Mouse (Mus musculus): ENCODE results near the gene Adora2a. TPM values are rescaled to one million over a fixed set of nuclear protein-coding genes. Genes with fewer than 3 reads are reported as not detected.

Gene Adora2a
- polyA plus RNA-seq, 1 experiment from 2014 or later = 11.7 TPM

- no peak overlapping the region for H3K9ac ChIP-seq (replicated peaks; ENCODE audit: low read depth, low read length)
- no peaks in the 10 kb centered on the region for H3K9me3 ChIP-seq (ENCODE audit: control insufficient read depth, low read length)
- 85% methylated on average over 10 of the region's 10 CpGs for WGBS
- H3K27me3 ChIP-seq (replicated peaks; ENCODE audit: control insufficient read depth, insufficient read depth, low read length) = no peaks in the 10 kb centered on the region
- no peak overlapping the region for H3K4me2 ChIP-seq (ENCODE audit: low read length)
- no peak overlapping the region for H3K27ac ChIP-seq (ENCODE audit: low read length)
- 0 out of 2 replicates have a peak, but pooled peaks cover 2% of the 10 kb centered on the region for H3K4me1 ChIP-seq (replicated peaks; ENCODE audit: control insufficient read depth, insufficient read depth, low read length)
- no peak for ATAC-seq
- H3K4me3 ChIP-seq (replicated peaks; ENCODE audit: low read length) = no peak overlapping the region
- no peaks in the 10 kb centered on the region for H3K36me3 ChIP-seq (ENCODE audit: control insufficient read depth, insufficient read depth)
Measured at GRCm38 (mm10) chr10:75378688-75379087, 62.0 kb downstream of the Adora2a start.

Other genes with a start within 250 kb of the Adora2a start
- gene Specc1l, start 104.8 kb upstream of the Adora2a start, polyA plus RNA-seq (2015; fragmentation: Nextera tagmentation; extraction: Ambion mirVana) = 42.5 and 48.8 TPM in 2 replicates
- 0.10 TPM in 1 of 2 replicates, not detected in the other for gene Upb1, start 84.2 kb downstream of the Adora2a start, polyA plus RNA-seq (2015; fragmentation: Nextera tagmentation; extraction: Ambion mirVana)
- 135 and 147 TPM in 2 replicates for gene Snrpd3, start 200.7 kb downstream of the Adora2a start, polyA plus RNA-seq (2015; fragmentation: Nextera tagmentation; extraction: Ambion mirVana)
- 17.3 and 22.2 TPM in 2 replicates for gene Gucd1, start 201.1 kb downstream of the Adora2a start, polyA plus RNA-seq (2015; fragmentation: Nextera tagmentation; extraction: Ambion mirVana)
- 18.0 and 23.4 TPM in 2 replicates for gene Lrrc75b, start 243.5 kb downstream of the Adora2a start, polyA plus RNA-seq (2015; fragmentation: Nextera tagmentation; extraction: Ambion mirVana)
- gene Ggt1, start 244.7 kb downstream of the Adora2a start, polyA plus RNA-seq (2015; fragmentation: Nextera tagmentation; extraction: Ambion mirVana) = 0.53 and 1.0 TPM in 2 replicates

Measured in forebrain, embryonic 16.5 days (tissue).